Mouse (Mus musculus) hindbrain, postnatal 0 days (tissue): ENCODE data around the gene Il5. TPM values are rescaled to one million over a fixed set of nuclear protein-coding genes. Genes with fewer than 3 reads are reported as not detected.

Experiments
- ATAC-seq: fragments of 200-750 bp; cut with Nextera tagmentation; 2 replicates; pipeline ENCODE4 v1.8.0; 2017; ENCODE audit warnings: mild to moderate bottlenecking, moderate TSS enrichment, moderate library complexity
- DNase-seq: peaks from one replicate; pipeline ENCODE4 v3.0.0-alpha.2; 2015; ENCODE audit warnings: low spot score
- H3K27ac ChIP-seq: fragments of 300-500 bp; sonication (generic); 2 replicates; pipeline ENCODE4 v1.5.1; 2014; ENCODE audit warnings: mild to moderate bottlenecking
- H3K27me3 ChIP-seq: fragments of 300-500 bp; sonication (generic); 2 replicates; pipeline ENCODE4 v1.6.1; 2014; ENCODE audit warnings: low read length, mixed read lengths; ENCODE audit not compliant: insufficient read depth
- H3K36me3 ChIP-seq: fragments of 300-500 bp; sonication (generic); 2 replicates; pipeline ENCODE4 v1.6.1; 2014; ENCODE audit warnings: low read length, mixed read lengths; ENCODE audit not compliant: insufficient read depth
- H3K4me1 ChIP-seq: fragments of 300-500 bp; sonication (generic); 2 replicates; pipeline ENCODE4 v1.6.1; 2014; ENCODE audit warnings: antibody characterized with exemption, low read length, mixed read lengths; ENCODE audit not compliant: insufficient read depth
- H3K4me2 ChIP-seq: fragments of 300-500 bp; sonication (generic); 2 replicates; pipeline ENCODE4 v1.6.1; 2014; ENCODE audit warnings: low read depth, mild to moderate bottlenecking, low read length, moderate library complexity, mixed read lengths
- H3K4me3 ChIP-seq: fragments of 300-500 bp; sonication (generic); 2 replicates; pipeline ENCODE4 v1.5.1; 2014; ENCODE audit warnings: low read length
- H3K9ac ChIP-seq: fragments of 300-500 bp; sonication (generic); replicated peaks from 2 replicates; pipeline ENCODE4 v1.6.1; 2014; ENCODE audit warnings: mild to moderate bottlenecking, low read length, moderate library complexity, mixed read lengths
- H3K9me3 ChIP-seq: fragments of 300-500 bp; sonication (generic); 2 replicates; pipeline ENCODE4 v1.6.1; 2016; ENCODE audit warnings: low read length, mixed read lengths
- CTCF ChIP-seq: IDR thresholded peaks from 2 replicates; pipeline ENCODE4 v1.5.1; 2016; ENCODE audit warnings: antibody characterized with exemption, control low read depth, low read depth
- WGBS: fragments of 180-500 bp; shearing (Covaris S2); extraction: QIAGEN DNeasy Blood & Tissue Kit; methylation state at CpG from one replicate; pipeline ENCODE4 v1.1.7; 2014; 5-methylcytosine and 5-hydroxymethylcytosine counted together
- polyA plus RNA-seq: library from polyadenylated mRNA; unstranded; fragments of >200 nt; fragmentation: Nextera tagmentation; extraction: Ambion mirVana; gene quantifications from 2 replicates; pipeline ENCODE4 v1.2.1, GENCODE M21; 2015
- total RNA-seq: library from RNA; depleted of rRNA; stranded (reverse); fragments of >200 nt; gene quantifications from 2 replicates; pipeline ENCODE4 v1.2.3, GENCODE M21; 2014

Il5 gene
- total and polyA plus RNA-seq, 2 experiments from 2014 or later = not detected

- no peak overlapping the region for H3K9ac ChIP-seq
- H3K27me3 ChIP-seq = no peaks in the 10 kb centered on the region
- ATAC-seq = peak; percentile 78
- DNase-seq = peak; percentile 87
- no peak overlapping the region for H3K27ac ChIP-seq
- H3K4me2 ChIP-seq = no peak overlapping the region
- WGBS = 48% methylated on average over 14 of the region's 14 CpGs
- no peaks in the 10 kb centered on the region for H3K36me3 ChIP-seq
- H3K4me1 ChIP-seq = no peaks in the 10 kb centered on the region
- H3K4me3 ChIP-seq = no peak overlapping the region
- no peaks in the 10 kb centered on the region for H3K9me3 ChIP-seq
- peak; percentile 88 for TF ChIP-seq CTCF
Measured at GRCm38 (mm10) chr11:53736771-53737572, 16.4 kb downstream of the Il5 start.

DNA sequence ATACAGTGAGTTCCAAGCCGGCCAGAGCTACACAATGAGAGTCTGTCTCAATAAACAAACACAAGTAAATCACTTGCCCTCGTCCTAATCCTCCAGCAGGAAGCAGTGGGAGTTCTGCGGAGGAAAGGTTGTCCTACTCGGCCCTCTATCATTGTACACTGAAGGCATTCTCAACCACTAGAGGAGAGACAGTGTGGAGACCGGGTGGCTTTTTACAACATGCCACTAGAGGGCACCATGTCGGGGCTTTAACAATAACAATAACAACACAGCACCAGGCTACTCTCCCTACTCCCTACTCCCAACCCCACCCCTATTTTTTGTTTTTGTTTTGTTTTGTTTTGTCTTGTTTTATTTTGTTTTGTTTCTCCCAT, 17.0 kb downstream of the Il5 start:
- TF ChIP-seq CTCF = peak; percentile 59

GRCm38 (mm10) chr11:53742353-53742752, 21.8 kb downstream of the Il5 start:
- Histone ChIP-seq H3K9me3 (no peaks in the 10 kb centered on the region), H3K27ac (no peak overlapping the region), H3K4me1 (no peaks in the 10 kb centered on the region), H3K36me3 (no peaks in the 10 kb centered on the region), H3K4me3 (no peak overlapping the region), H3K9ac (no peak overlapping the region), H3K27me3 (no peaks in the 10 kb centered on the region), H3K4me2 (no peak overlapping the region)
- DNase-seq (peak; percentile 23), ATAC-seq (peak; percentile 40; the same call in 1 of the 2 replicates)
- TF ChIP-seq CTCF = peak; percentile 43
- 26% methylated on average over 5 of the region's 5 CpGs for WGBS

More for the DNA sequence above, 17.0 kb downstream of the Il5 start:
- 36% methylated on average over 6 of the region's 6 CpGs for WGBS
- Histone ChIP-seq H3K4me2 (no peak overlapping the region), H3K27me3 (no peaks in the 10 kb centered on the region), H3K9me3 (no peaks in the 10 kb centered on the region), H3K36me3 (no peaks in the 10 kb centered on the region), H3K4me1 (no peaks in the 10 kb centered on the region), H3K9ac (no peak overlapping the region), H3K27ac (no peak overlapping the region), H3K4me3 (no peak overlapping the region)
- ATAC-seq (peak; percentile 41; the same call in 1 of the 2 replicates), DNase-seq (peak; percentile 61)

GRCm38 (mm10) chr11:53745260-53745659, 24.7 kb downstream of the Il5 start:
- TF ChIP-seq CTCF = no peak
- H3K27me3 ChIP-seq = no peaks in the 10 kb centered on the region
- no peak overlapping the region for H3K27ac ChIP-seq
- no peak overlapping the region for H3K4me3 ChIP-seq
- H3K9me3 ChIP-seq = no peaks in the 10 kb centered on the region
- DNase-seq = no peak
- H3K4me2 ChIP-seq = no peak overlapping the region
- H3K9ac ChIP-seq = no peak overlapping the region
- 96% methylated on average over 2 of the region's 2 CpGs for WGBS
- no peak for ATAC-seq
- H3K4me1 ChIP-seq = no peaks in the 10 kb centered on the region
- H3K36me3 ChIP-seq = no peaks in the 10 kb centered on the region

DNA sequence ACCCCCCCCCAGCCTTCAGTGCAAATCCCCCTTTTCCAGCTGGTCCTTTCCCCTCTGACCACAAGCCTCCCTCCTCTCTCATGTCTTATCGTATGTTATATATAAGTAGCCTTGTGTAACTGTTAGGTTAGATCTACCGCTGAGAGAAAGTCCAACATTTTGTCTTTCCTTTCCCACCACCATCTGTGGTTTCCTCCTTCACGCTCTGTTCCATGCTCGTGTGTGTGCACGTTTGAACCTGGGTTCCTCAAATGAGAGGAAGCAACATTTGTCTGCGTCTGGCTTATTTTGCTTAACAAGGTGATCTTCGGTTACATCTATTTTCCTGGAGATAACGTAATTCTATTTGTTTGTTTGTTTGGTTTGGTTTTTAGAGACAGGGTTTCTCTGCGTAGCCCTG, 27.4 kb downstream of the Il5 start:
- WGBS = 96% methylated on average over 9 of the region's 9 CpGs
- no peaks in the 10 kb centered on the region for H3K9me3 ChIP-seq
- no peak for DNase-seq

GRCm38 (mm10) chr11:53748614-53749013, 28.0 kb downstream of the Il5 start:
- H3K4me1 ChIP-seq = no peaks in the 10 kb centered on the region

More for the DNA sequence above, 27.4 kb downstream of the Il5 start:
- no peak overlapping the region for H3K4me2 ChIP-seq
- H3K4me1 ChIP-seq = no peaks in the 10 kb centered on the region
- H3K9ac ChIP-seq = no peak overlapping the region
- ATAC-seq = no peak
- H3K27me3 ChIP-seq = no peaks in the 10 kb centered on the region
- TF ChIP-seq CTCF = no peak
- H3K27ac ChIP-seq = no peak overlapping the region
- H3K4me3 ChIP-seq = no peak overlapping the region
- no peaks in the 10 kb centered on the region for H3K36me3 ChIP-seq

GRCm38 (mm10) chr11:53749306-53749705, 28.7 kb downstream of the Il5 start:
- Histone ChIP-seq H3K4me2 (no peak overlapping the region), H3K9me3 (no peaks in the 10 kb centered on the region), H3K9ac (no peak overlapping the region), H3K4me3 (no peak overlapping the region), H3K36me3 (no peaks in the 10 kb centered on the region), H3K4me1 (no peaks in the 10 kb centered on the region), H3K27ac (no peak overlapping the region), H3K27me3 (no peaks in the 10 kb centered on the region)
- 68% methylated on average over 4 of the region's 4 CpGs for WGBS
- no peak for TF ChIP-seq CTCF
- no peak for ATAC-seq
- no peak for DNase-seq

More at GRCm38 (mm10) chr11:53748614-53749013, 28.0 kb downstream of the Il5 start:
- no peak overlapping the region for H3K9ac ChIP-seq
- no peak for TF ChIP-seq CTCF
- H3K36me3 ChIP-seq = no peaks in the 10 kb centered on the region
- 92% methylated on average over 6 of the region's 6 CpGs for WGBS
- H3K27me3 ChIP-seq = no peaks in the 10 kb centered on the region
- DNase-seq = no peak
- ATAC-seq = no peak
- no peak overlapping the region for H3K4me2 ChIP-seq
- H3K27ac ChIP-seq = no peak overlapping the region
- no peak overlapping the region for H3K4me3 ChIP-seq
- no peaks in the 10 kb centered on the region for H3K9me3 ChIP-seq
